Mouse (Mus musculus) bone marrow macrophage, adult 2 months (primary cell): ENCODE measurements around the gene Traf3ip1. TPM values are rescaled to one million over a fixed set of nuclear protein-coding genes. Genes with fewer than 3 reads are reported as not detected.

Experiments used
- H3K27ac ChIP-seq: 2 replicates; pipeline ENCODE4 v1.5.1; 2012; ENCODE audit warnings: low read depth, low read length; ENCODE audit not compliant: insufficient read depth
- H3K4me1 ChIP-seq: 2 replicates; pipeline ENCODE4 v1.6.1; 2012; ENCODE audit warnings: low read length; ENCODE audit not compliant: control insufficient read depth, insufficient read depth
- H3K4me3 ChIP-seq: 2 replicates; pipeline ENCODE4 v1.5.1; 2012; ENCODE audit warnings: mild to moderate bottlenecking, low read length, moderate library complexity; ENCODE audit not compliant: insufficient read depth
- CTCF ChIP-seq: IDR thresholded peaks from 2 replicates; pipeline ENCODE4 v1.5.1; 2012; ENCODE audit warnings: low read depth, mild to moderate bottlenecking, low read length, moderate library complexity
- POLR2A ChIP-seq: IDR thresholded peaks from 2 replicates; pipeline ENCODE4 v1.6.1; 2012; ENCODE audit warnings: mild to moderate bottlenecking, low read depth, low read length, borderline replicate concordance
- polyA plus RNA-seq: library from polyadenylated mRNA; stranded (reverse); fragments of >200 nt; gene quantifications from 2 replicates; pipeline ENCODE4 v1.2.4, GENCODE M21; 2012; ENCODE audit not compliant: missing spikeins, insufficient read depth, insufficient read length

Traf3ip1 gene
- polyA plus RNA-seq, 1 experiment, result 7.0 TPM

- H3K4me1 ChIP-seq, result no peaks in the 10 kb centered on the region
- no peak for TF ChIP-seq CTCF
- no peak for TF ChIP-seq POLR2A
- no peak overlapping the region for H3K27ac ChIP-seq
- no peak overlapping the region for H3K4me3 ChIP-seq
These were observed 31.4 kb downstream of the Traf3ip1 start for GRCm38 (mm10) chr1:91525838-91526237.

- TF ChIP-seq POLR2A, result no peak
- no peak for TF ChIP-seq CTCF
- H3K4me1 ChIP-seq, result no peaks in the 10 kb centered on the region
- no peak overlapping the region for H3K27ac ChIP-seq
These were observed 35.7 kb downstream of the Traf3ip1 start for GRCm38 (mm10) chr1:91530166-91530565.

GRCm38 (mm10) chr1:91532243-91532642, 37.8 kb downstream of the Traf3ip1 start:
- no peak overlapping the region for H3K4me3 ChIP-seq
- no peak overlapping the region for H3K27ac ChIP-seq
- no peaks in the 10 kb centered on the region for H3K4me1 ChIP-seq
- TF ChIP-seq POLR2A, result no peak

More at GRCm38 (mm10) chr1:91530166-91530565, 35.7 kb downstream of the Traf3ip1 start:
- H3K4me3 ChIP-seq, result no peak overlapping the region

- TF ChIP-seq POLR2A (no peak), CTCF (no peak)
- Histone ChIP-seq H3K4me1 (no peaks in the 10 kb centered on the region), H3K4me3 (no peak overlapping the region), H3K27ac (no peak overlapping the region)
These were observed 38.4 kb downstream of the Traf3ip1 start for GRCm38 (mm10) chr1:91532892-91533291.

GRCm38 (mm10) chr1:91533483-91533882, 39.0 kb downstream of the Traf3ip1 start:
- Histone ChIP-seq H3K4me1 (no peaks in the 10 kb centered on the region), H3K4me3 (no peak overlapping the region), H3K27ac (no peak overlapping the region)
- TF ChIP-seq CTCF (no peak), POLR2A (no peak)

- no peaks in the 10 kb centered on the region for H3K4me1 ChIP-seq
- H3K4me3 ChIP-seq, result no peak overlapping the region
- H3K27ac ChIP-seq, result no peak overlapping the region
- TF ChIP-seq POLR2A, result no peak
These were observed 39.7 kb downstream of the Traf3ip1 start for GRCm38 (mm10) chr1:91533961-91534723.

- TF ChIP-seq CTCF, result no peak
- H3K27ac ChIP-seq, result no peak overlapping the region
- no peak overlapping the region for H3K4me3 ChIP-seq
- peaks cover 12% of the 10 kb centered on the region for H3K4me1 ChIP-seq
These were observed 43.5 kb downstream of the Traf3ip1 start for GRCm38 (mm10) chr1:91537786-91538569.

GRCm38 (mm10) chr1:91538570-91538929, 44.1 kb downstream of the Traf3ip1 start:
- Histone ChIP-seq H3K4me3 (no peak overlapping the region), H3K4me1 (peaks cover 12% of the 10 kb centered on the region), H3K27ac (no peak overlapping the region)
- TF ChIP-seq POLR2A (no peak), CTCF (no peak)

- H3K4me1 ChIP-seq, result peaks cover 12% of the 10 kb centered on the region
- H3K4me3 ChIP-seq, result no peak overlapping the region
- H3K27ac ChIP-seq, result no peak overlapping the region
- TF ChIP-seq POLR2A (no peak), CTCF (no peak)
These were observed 44.8 kb downstream of the Traf3ip1 start for GRCm38 (mm10) chr1:91539246-91539645.

- no peak for TF ChIP-seq POLR2A
- TF ChIP-seq CTCF, result no peak
- Histone ChIP-seq H3K4me3 (peak overlapping the region; percentile 76), H3K27ac (no peak overlapping the region), H3K4me1 (peaks cover 12% of the 10 kb centered on the region)
These were observed 45.3 kb downstream of the Traf3ip1 start for GRCm38 (mm10) chr1:91539704-91540270.
